Mouse (Mus musculus) left cerebral cortex, adult 18-20 months (tissue): ENCODE data around the gene Rag1. TPM values are rescaled to one million over a fixed set of nuclear protein-coding genes. Genes with fewer than 3 reads are reported as not detected.

ENCODE experiments used
- DNase-seq, 2 experiments: peaks; one replicate each; pipeline ENCODE4 v3.0.0; 2021 to 2022; ENCODE audit warnings: low spot score in 2 of 2, mixed read lengths in 1 of 2
- long read RNA-seq, 2 experiments: library from polyadenylated mRNA; stranded (forward); transcript quantifications; one replicate each; pipeline ENCODE4 v2.0.0; 2021
- total RNA-seq, 2 experiments: library from RNA; stranded (reverse); gene quantifications; 2 replicates each; pipeline ENCODE4 v1.2.3; 2021

The Rag1 gene
- total RNA-seq, result under 1 TPM; 0.07 to 0.21 TPM
- long read RNA-seq, experiment 1, result 0 reads
- long read RNA-seq, experiment 2, result 0 reads

DNA sequence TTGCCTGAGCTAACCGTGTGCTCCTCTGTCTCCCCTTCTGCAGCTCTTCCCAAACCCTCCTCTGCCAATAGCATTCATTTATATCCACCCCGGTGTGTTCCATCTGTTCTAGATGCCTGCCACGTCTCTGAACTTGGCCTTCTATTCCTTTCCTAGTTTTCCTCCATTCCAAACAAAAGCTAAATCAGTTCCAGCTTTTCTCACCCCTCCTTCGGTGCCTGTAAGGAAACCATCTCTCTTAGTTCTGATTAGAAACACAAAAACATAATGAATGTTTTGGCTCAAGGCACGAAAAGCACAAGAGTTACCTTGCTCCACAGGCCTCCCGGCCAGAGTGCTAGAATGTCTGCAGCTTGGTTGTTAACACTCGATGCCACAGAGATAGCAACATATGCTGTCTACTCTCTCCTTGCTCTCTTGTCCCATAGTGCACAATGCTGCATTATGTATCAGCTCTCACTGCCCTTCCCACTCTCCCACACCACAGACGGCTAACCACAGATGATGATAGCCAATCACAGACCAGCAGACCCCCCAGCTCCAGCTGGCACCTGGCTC lies at the start of gene Rag1, which contains the start of gene B230118H07Rik:
Gene Rag1 (minus strand): TSS at position 388 of the 558 bp plus-strand sequence.
Gene B230118H07Rik (minus strand): TSS at position 419 of the 558 bp plus-strand sequence.
- no peak for DNase-seq

DNA sequence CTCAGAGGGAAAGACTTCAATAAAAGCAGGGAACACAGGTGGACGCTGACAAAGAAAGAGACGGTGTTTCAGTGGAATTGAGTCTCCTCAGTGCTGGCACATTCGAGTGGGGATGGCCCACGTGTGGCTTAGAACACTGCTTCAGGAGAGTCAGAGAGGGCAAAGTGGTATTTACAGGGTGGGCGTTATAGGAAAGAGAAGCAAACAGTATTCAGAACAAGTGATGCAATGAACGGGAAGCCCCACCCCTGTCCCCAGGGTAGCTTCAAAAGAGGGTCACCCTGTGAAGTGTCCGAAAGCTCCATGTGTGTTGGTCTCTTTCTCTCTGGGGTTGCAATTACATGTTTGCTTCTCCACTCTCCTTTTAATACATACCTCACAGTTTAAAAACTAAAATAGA lies 46.3 kb upstream of the Rag1 start:
- no peak for DNase-seq

DNA sequence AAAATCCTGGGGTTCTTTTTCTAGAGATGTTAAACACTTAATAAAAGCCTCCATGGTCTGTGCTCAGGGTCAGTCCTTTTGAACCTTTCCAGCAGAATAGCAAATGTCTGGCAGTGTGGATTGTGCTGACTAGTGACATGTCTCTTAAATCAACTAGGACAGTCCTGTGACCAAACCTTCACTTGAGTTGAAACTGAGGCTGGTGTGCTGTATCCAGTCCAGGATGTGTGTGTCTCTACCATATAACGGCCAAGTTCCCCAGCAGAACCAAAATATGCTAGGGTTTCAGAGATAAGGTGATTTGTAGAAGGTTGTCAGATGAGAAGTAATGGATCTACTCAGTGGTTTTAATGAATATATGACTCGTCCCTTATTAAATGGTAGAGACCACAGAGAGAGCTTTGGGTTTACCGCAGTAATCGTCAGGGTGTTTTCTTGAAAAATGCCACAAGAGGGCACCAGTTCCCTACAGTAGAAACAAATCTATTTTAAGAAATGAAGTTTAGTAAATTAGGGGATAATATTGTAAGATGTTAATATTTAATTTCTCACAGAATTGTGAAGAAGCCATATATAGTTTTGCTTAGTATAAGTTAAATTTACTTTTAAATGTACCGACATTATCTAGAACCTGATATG lies 44.4 kb upstream of the Rag1 start:
- DNase-seq, result peak in 1 of 2 experiments; percentile 17

DNA sequence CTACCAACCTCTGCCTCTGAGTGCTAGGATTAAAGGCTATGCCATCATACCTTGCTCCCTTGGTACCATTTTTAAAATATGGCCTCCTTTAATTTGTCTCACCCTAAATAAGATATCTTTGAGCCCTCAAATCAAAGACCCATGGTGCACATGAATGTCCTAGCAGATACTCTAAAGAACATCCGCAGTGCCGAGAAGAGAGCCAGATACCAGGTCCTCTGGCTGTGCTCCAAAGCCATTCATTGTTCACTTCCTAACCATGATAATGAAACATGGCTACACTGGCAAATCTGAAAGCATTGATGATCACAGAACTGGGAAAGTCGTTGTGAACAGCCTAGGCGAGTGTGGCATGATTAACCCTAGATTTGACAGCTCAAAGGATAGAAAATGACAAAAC lies 43.7 kb upstream of the Rag1 start:
- no peak for DNase-seq

DNA sequence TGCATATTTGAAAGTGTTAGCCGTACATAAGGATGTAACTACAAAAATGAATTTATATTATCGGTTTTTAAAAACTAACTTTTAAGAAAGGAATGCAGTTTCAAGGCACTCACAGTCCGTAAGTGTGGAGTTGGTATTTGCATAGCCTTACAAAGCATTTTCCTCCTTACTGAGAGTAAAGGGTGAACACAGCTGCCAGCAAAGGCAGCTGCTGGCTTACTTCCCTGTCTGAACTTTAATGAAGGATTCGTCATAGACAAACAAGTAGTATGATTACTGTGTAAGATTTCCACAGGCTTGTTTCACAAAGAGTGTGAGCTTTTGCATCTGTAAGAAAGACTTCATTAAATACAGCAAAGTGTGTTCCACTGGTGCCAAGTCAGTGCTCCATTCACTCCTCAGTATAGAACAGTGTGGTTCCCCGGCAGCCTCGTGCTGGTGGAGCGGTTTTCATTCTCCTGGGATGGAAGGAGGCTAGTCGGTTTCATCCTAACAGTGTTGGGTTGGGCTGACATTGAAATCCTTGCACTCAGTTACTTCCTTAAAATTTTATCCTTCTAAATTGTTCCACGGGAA lies 41.0 kb upstream of the Rag1 start:
- DNase-seq, result no peak

DNA sequence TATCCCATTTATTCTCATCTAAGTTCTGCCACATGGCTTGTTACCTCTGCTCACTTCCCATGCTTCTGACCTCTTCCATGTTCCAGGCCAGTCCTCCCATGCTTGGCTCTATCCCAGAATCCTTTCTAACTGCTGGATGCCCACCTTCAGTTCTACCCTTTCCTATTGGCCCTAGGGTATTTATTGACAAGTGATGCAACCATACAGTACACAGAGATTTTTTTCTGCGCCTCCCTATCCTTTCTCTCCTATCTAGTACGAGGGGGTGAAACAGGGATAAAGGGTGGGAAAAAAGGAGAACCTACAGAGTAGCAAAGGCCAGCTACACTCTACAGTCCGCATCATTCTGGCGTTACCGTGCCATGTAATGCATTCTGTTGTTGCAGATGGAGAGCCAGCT lies 38.7 kb upstream of the Rag1 start:
- no peak for DNase-seq

DNA sequence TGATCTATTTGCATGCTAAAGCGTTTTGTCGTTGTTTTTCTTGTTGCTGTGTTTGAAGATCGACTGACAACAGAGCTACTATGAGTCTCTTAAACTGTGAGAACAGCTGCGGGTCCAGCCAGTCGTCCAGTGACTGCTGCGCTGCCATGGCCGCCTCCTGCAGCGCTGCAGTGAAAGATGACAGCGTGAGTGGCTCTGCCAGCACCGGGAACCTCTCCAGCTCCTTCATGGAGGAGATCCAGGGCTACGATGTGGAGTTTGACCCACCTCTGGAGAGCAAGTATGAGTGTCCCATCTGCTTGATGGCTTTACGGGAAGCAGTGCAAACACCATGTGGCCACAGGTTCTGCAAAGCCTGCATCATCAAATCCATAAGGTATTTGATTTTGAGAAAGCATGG lies 35.1 kb upstream of the Rag1 start:
- peak in 1 of 2 experiments; percentile 16 for DNase-seq

DNA sequence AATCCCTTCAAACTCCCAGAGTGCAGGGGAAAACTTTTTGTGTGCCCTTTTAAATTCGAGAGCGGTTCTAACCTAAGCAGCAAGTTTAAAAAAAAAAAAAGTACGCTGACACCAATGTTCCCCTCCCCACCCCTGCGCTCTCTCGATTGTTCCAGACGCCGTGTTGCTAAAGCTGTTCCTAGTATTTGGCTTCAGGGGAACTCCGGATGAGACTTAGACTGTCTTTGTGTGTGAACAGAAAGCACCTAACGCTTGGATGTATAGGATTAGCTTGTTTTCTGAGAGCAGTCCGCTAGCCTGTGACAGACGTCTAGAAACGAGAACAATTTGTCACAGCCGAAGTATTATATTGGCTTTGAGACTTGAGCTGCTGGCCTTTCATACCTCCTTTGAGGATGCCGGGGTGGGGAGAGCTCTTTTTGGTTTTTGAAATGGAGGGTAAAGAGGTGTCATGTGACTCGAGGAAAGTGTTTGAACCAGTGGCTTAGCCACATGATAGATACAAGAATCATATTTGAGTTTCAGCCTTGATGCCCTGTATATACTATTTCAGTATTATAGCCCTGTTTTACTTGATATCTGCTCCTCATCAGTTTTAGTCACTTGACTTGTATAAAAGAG lies 30.0 kb upstream of the Rag1 start:
- DNase-seq, result no peak

DNA sequence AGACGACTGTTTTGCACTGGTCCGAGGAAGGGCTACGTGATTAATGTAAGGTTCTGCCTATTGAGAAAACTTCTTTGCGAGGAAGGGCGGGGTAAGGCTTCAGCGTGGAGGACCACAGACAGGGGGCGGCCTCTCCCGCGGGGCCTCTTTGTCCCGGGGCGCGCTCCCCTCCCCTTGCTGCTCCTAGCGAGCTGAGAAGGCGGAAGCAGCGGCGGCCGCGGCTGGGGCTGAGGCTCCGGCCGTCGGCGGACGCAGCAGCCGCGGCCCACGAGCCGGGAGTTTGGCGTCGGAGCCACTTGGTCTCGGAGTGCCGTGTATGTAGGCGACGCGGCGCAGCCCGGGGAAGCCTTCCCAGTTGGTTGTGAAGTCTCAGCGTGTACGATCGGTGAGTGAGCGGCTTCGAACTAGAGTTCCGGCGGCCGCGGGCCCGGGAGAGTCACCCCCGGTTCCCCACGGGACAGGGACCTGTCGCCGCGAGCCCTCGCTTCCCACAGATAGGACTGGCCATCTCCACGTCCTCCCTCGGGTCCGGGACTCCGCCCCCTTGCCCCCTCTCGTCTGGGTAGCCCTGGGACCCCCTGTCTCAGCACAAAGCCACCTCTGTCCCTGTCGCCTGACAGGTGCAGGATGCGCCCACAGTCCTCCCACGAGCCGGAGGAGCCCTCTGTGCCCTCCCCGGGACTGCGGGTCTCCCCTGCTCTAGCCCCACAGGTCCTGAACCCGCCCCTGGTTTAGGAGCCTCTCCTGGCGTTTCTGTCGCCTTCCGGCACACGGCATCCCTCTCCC lies 29.1 kb upstream of the Rag1 start, which contains the start of gene Traf6:
Gene Traf6 (plus strand): TSS at position 194 of the 786 bp plus-strand sequence.
- DNase-seq, result peak; percentile 80 to 87

DNA sequence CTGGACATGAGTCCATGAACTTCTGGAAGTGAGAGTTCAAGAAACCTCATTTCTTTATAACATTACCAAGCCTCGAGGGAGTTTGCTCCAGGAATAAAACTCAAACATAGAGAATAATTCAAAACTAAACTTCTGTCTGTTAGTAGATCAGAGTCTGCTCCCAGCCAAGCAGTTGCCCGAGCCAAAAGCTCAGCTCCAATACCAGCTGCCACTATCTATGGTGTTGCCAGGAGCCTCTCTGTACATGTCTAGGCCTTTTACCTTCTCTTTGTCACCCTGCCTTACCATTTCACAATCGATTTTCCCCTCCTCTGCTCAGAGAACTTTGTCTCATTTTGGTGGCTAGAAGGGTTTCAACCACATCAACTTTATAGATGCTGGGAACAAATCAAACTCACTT lies 24.2 kb upstream of the Rag1 start:
- no peak for DNase-seq

DNA sequence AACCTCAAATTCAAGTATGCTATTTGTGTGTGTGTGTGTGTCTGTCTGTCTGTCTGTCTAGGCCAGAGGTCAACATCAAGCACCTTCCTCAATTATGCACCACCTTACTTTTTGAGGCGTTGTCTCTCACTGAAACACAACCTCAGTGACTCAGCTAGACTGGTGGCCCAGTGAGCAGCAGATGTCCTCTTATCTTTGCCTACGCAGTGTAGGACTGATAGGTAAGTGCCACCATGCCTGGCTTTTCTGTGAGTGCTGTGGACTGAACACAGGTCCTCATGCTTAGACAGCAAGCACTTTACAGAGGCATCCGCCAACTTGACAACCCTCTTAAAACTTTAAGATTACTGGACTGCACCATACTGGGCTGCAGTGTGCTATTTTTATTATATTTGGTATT lies 19.4 kb upstream of the Rag1 start:
- no peak for DNase-seq

DNA sequence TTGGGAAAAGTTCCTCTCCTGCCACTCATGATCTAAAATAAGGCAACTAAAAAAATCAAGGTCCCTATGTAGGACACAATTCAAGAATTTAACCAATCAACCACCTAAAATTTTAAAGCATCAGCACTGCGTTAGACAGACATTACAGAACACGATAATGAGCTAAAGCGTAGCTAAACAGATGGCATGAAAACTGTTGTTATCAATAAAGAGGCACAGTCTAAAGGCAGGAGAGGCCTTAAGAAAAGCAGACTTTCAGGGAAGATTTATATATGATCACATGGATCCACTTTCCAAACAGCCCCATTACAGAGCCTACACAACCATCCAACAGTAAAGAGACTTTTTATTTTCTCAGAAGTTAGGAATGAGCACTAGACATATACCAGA lies 16.4 kb upstream of the Rag1 start:
- no peak for DNase-seq

DNA sequence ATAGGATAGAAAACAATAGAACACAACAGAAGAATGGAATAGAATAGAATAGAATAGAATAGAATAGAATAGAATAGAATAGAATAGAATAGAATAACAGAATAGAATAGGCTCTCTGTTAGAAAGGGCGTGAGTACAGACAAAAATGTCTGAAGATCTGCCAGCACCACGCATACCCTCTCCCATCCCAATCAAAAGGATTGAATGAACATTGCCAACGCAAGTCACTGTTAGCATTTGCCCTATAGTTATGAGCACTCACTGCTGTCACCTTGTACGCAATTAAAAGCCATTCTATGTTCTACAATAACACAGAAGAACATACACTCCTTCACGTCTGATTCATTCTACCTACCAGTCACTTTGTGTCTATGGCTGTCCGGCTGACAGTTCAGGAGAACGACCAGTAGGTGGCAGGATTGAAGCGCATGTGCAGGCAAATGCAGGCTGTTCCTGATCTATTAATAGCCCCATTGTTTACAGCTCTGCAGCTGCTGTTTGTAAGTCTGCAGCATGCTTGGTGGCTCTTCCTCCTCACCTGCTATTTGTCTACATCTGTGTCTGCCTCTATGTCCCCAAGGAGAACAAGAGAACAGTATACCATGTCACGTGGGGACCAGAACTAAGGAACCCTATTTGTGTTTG lies 15.9 kb upstream of the Rag1 start:
- DNase-seq, result peak; percentile 62 to 78

DNA sequence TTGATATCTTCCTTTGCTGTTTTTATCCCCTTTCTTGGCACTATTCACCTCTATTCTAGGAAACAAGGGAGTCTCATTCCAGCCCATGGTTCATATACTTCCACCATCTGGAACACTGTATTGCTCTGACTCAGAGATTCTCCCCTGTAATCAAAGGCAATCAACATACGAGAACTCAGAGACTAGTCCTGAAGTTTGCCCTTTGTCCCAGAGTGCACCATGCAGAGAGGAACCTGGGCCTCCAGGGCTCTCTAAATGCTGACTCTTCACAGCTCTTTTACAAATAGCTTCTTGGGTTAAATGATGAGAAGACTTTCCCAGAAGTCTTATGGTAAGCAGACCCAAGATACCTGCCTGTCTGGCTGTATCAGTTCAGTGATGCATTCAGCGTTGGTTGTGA lies 11.2 kb upstream of the Rag1 start:
- no peak for DNase-seq

DNA sequence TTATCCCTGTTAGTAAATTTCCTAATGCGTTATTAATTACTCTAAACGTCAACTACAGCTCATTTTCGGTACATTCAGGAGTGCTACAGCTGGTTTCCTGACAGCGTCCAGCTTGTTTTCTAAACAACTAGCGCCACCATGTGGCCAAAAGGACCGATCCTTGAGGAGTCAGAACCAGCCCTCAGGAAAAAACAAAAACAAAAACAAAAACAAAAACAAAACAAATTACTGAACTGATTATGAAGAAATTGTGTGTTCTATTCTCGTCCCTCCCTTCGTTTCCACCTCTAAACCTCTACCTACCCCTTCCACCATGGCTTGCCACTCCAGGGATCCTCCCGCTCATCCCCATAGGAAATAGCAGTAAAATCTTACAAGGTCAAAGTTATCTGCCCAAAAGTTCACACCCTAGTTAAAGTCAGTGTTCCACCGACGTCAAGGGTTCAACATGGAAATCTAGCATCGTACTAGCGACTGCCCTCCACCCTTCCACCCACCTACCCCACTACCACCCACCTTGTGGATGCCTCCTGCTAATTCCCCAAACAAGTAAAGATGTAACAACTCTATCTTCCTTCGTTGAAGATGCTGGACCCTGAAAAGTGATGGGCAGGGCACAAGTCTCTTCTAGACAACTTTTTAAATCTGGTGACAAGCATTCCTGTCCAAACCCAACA lies 3.8 kb upstream of the Rag1 start:
- DNase-seq, result peak; percentile 81 to 89

DNA sequence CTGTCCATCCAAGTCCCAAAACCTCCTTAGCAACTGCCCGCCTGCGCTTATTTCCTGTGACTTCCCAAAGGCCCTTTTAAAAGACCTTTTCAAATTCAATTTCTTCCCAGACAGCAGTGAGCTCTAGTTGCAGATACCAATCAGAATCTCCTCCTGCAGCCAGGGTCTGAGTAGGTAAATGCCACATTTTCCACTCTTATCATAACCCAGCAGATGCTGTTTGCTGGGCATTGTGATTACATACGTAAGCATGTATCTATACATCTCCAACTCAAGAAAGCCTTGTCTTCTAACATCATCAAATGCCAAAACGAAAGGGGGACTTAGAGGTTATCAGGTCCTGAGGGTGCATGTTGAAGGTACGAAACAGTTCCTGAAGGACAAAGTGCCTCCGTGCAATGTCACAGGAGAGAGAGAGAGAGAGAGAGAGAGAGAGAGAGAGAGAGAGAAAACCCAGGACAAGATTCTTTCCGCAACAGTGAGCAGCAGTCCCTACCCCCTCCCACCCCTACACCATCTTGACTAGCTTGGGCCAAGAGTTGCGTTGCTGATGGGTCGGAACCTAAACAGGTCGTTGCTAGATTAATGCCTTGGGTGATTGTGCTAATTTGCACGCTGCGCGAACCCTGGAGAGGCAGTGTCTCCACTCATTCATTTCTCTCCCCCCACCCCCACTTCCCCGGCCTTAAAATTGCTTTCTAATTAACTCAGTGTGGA lies 3.1 kb upstream of the Rag1 start:
- DNase-seq, result no peak

DNA sequence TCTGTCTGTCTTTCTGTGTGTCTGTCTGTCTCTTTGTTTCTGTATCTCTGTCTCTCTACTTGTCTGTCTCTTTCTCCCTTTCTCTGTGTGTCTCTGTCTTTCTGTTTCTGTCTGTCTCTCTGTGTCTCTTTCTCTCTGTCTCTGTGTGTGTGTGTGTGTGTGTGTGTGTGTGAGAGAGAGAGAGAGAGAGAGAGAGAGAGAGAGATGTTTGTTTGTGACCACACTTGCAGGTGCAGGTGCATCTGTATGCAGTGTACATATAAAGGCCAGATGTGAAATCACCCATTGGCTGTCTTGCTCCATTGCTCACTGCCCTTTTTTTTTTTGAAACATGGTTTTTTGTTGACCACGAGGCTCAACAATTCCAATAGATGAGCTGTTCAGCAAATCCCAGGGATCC lies 1.1 kb upstream of the Rag1 start:
- DNase-seq, result no peak

DNA sequence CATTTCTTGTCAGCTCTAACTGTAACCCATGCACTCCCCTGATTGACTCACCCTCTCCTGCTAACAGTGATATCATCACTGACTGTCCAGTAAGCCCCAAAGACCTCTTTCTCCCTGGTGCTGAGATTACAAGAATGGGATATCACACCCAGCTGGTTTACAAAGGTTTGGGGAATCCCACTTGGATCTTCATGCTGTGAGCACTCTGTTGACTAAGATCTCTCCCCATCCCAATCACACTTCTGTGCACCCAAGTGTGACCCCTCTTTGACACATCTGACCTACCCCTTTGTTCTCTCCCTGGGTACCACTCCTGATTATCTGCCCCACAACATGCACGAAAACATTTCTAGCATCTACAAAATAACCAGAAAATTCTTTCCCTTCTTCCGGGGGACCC lies 940 bp downstream of the Rag1 start:
- no peak for DNase-seq

DNA sequence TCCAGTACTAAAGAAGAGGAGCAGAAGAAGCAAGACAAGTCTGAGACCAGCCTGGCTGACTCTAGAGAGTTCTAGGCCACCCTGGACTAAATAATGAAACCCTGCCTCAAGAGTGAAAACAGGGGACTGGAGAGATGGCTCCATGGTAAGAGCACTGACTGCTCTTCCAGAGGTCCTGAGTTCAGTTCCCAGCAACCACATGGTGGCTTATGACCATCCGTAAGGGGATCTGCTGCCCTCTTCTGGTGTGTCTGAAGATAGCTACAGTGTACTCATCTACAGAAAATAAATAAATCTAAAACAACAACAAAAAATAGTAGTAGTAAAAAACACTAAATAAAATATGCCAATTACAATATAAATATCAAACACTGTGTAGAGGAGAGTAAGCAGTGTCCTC lies 3.5 kb downstream of the Rag1 start:
- no peak for DNase-seq

DNA sequence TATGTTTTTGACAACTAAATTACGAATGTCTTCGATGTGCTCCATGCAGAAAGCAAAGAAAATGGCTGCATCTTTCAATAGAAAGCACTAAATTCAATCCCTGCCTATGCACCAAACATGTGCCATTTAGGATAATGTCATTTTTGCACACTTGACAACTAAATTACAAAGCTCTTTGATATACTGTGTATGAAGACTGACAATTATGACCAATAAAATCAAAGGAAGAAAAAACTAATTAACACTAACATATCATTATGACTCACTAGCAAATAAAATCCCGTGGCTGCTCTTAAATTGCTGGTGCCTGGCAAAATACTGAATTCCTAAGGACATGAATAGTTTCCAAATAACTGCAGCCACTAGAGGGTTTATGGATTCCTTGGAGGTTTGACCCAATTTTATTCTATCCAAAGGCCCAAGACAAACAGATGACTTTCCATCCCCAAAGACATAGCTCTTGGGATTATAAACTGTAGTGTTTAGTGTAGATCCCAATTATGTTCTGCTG lies 9.4 kb downstream of the Rag1 start:
- no peak for DNase-seq
